Mouse (Mus musculus) neural tube, embryonic 15.5 days (tissue): ENCODE measurements at regions not wholly inside any gene's neighbourhood (a gene's known extent, or its start where the extent isn't known, plus 50 kb on each side); places are given as distances from the start of the nearest gene placed in this dataset.

Experiments used
- ATAC-seq: fragments of 200-750 bp; cut with Nextera tagmentation; 2 replicates; pipeline ENCODE4 v1.8.0; 2017; ENCODE audit warnings: mild to moderate bottlenecking, moderate TSS enrichment, moderate library complexity; ENCODE audit not compliant: low FRiP score
- H3K27ac ChIP-seq: fragments of 300-500 bp; sonication (generic); replicated peaks from 2 replicates; pipeline ENCODE4 v1.5.1; 2015; ENCODE audit warnings: mild to moderate bottlenecking, inconsistent platforms
- H3K27me3 ChIP-seq: fragments of 300-500 bp; sonication (generic); replicated peaks from 2 replicates; pipeline ENCODE4 v1.6.1; 2015; ENCODE audit warnings: inconsistent platforms
- H3K36me3 ChIP-seq: fragments of 300-500 bp; sonication (generic); 2 replicates; pipeline ENCODE4 v1.6.1; 2015; ENCODE audit warnings: inconsistent platforms
- H3K4me1 ChIP-seq: fragments of 300-500 bp; sonication (generic); 2 replicates; pipeline ENCODE4 v1.6.1; 2015; ENCODE audit warnings: inconsistent platforms
- H3K4me2 ChIP-seq: fragments of 300-500 bp; sonication (generic); 2 replicates; pipeline ENCODE4 v1.6.1; 2015; ENCODE audit warnings: inconsistent platforms, mild to moderate bottlenecking, moderate library complexity
- H3K4me3 ChIP-seq: fragments of 300-500 bp; sonication (generic); replicated peaks from 2 replicates; pipeline ENCODE4 v1.5.1; 2015; ENCODE audit warnings: mild to moderate bottlenecking, inconsistent platforms
- H3K9ac ChIP-seq: fragments of 300-500 bp; sonication (generic); replicated peaks from 2 replicates; pipeline ENCODE4 v1.6.1; 2015; ENCODE audit warnings: mild to moderate bottlenecking, inconsistent platforms
- H3K9me3 ChIP-seq: fragments of 300-500 bp; sonication (generic); replicated peaks from 2 replicates; pipeline ENCODE4 v1.6.1; 2016; ENCODE audit warnings: inconsistent platforms
- WGBS: fragments of 180-500 bp; shearing (Covaris S2); methylation state at CpG from one replicate; pipeline ENCODE4 v1.1.7; 2015; ENCODE audit warnings: mixed read lengths; 5-methylcytosine and 5-hydroxymethylcytosine counted together

DNA sequence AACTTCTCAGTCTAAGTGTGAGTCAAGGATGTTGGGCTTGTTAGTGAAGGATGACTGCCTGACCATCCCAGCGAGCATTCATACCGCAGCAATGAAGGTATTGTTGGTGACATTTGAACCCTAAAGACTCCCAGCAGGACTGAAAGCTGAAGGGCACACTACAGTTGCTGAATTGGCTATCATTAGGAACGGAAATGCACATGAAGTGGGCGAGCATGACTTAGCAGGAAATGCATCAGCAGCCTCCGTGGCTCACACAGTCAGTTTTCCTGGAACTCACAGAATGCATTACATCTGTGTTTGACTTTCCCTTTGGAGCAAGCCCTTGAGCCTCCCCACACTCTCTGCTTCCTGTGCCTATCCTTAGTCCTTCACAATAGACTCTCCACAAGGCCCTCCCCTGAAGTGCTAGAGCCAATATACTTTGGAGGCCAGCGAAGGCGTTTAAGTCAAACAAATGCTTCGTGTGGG is 63.9 kb downstream of the Tmco5 start:
- ATAC-seq = no peak
- Histone ChIP-seq H3K9ac (no peak overlapping the region), H3K9me3 (no peaks in the 10 kb centered on the region), H3K36me3 (no peaks in the 10 kb centered on the region), H3K4me3 (no peak overlapping the region), H3K4me2 (no peak overlapping the region), H3K27me3 (no peaks in the 10 kb centered on the region), H3K27ac (no peak overlapping the region), H3K4me1 (no peaks in the 10 kb centered on the region)
- 61% methylated on average over 8 of the region's 8 CpGs for WGBS

DNA sequence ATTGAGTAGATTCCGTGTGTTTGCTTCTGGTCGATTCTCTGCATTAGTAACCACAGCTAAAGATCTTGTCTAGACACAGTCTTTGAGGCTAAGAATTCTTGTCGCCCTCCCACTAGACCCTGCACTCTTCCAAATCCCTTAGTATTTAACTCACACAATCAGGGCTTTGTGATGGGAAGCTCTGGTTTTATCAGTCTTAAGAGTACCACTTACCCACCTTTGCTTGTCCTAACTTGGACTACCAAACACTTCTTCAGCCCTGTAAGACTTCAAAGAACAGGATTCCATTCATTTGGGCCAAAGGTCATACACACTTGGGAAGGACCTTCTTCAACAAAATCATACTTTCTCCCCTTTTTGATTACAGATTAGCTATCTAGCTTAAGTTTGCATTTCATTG is 70.0 kb downstream of the Tmco5 start:
- H3K36me3 ChIP-seq = no peaks in the 10 kb centered on the region
- H3K9ac ChIP-seq = no peak overlapping the region
- no peaks in the 10 kb centered on the region for H3K4me1 ChIP-seq
- no peaks in the 10 kb centered on the region for H3K27me3 ChIP-seq
- no peak for ATAC-seq
- H3K4me2 ChIP-seq = no peak overlapping the region
- H3K4me3 ChIP-seq = no peak overlapping the region
- 86% methylated on average over 3 of the region's 3 CpGs for WGBS
- H3K27ac ChIP-seq = no peak overlapping the region
- no peaks in the 10 kb centered on the region for H3K9me3 ChIP-seq

DNA sequence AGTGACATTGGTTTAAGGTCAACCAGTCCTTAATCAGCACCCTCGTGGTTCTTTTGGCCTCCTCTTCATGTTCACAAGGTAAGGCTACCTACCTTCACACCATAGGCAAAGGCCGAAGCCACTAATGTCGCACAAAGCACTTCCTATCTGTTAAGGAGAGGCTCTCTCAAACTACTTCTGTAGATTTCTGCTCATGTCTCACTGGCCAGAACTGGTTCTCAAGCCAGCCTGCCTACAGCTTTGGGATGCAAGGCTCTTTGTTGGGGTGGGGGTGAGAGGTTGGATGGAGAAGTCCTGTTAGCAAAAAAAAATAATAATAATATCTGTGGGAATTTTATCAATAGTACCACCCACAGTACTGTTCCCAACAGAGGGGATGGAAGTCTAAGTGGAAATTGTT is 71.2 kb downstream of the Tmco5 start:
- Histone ChIP-seq H3K36me3 (no peaks in the 10 kb centered on the region), H3K27ac (no peak overlapping the region), H3K27me3 (no peaks in the 10 kb centered on the region), H3K9ac (no peak overlapping the region), H3K4me3 (no peak overlapping the region), H3K4me2 (no peak overlapping the region), H3K4me1 (no peaks in the 10 kb centered on the region), H3K9me3 (no peaks in the 10 kb centered on the region)
- ATAC-seq = no peak
- 86% methylated on average over 3 of the region's 3 CpGs for WGBS

DNA sequence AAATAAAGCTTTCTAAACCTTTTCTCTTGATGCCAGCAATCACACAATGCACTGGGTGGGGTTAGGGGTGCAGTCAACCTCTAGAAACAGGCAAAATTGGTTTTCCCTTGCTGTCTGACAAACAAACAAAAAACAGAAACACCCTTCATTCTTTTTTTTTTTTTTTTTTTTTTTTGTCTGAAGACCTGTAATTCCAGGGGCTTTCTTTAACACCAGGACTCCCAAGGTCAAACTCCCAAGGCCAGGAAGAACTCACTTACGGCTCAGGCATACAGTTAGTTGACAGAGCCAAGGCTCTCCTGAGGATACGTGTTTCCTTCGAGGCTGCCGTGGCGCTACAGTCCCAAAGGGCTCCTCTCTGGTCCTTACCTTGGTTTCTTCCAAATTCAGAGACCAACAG is 71.7 kb downstream of the Tmco5 start:
- no peaks in the 10 kb centered on the region for H3K27me3 ChIP-seq
- no peak overlapping the region for H3K4me3 ChIP-seq
- H3K4me2 ChIP-seq = no peak overlapping the region
- no peak overlapping the region for H3K27ac ChIP-seq
- no peak overlapping the region for H3K9ac ChIP-seq
- no peak for ATAC-seq
- H3K9me3 ChIP-seq = no peaks in the 10 kb centered on the region
- H3K36me3 ChIP-seq = no peaks in the 10 kb centered on the region
- 92% methylated on average over 5 of the region's 5 CpGs for WGBS
- H3K4me1 ChIP-seq = no peaks in the 10 kb centered on the region

DNA sequence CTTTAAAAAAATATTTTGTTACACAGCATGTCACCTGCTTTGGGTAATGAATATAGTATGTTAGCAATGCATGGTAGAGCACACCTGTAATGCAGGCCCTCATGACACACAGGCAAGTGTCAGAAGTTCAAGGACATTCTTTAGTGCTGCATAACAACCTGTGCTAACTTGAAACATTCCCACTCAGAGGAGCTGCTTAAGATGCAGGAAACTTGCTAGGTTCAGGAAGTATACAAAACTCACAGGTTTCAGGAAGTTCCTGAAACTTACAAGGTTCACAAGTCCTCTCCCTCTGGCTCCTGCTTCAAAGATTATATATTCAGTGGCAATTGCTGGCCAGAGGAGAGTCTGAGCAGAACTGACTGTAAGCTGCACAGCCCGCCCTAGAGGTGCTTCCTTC is 73.0 kb downstream of the Tmco5 start:
- ATAC-seq = no peak
- Histone ChIP-seq H3K9me3 (no peaks in the 10 kb centered on the region), H3K4me3 (no peak overlapping the region), H3K9ac (no peak overlapping the region), H3K4me1 (no peaks in the 10 kb centered on the region), H3K4me2 (no peak overlapping the region), H3K36me3 (no peaks in the 10 kb centered on the region), H3K27me3 (no peaks in the 10 kb centered on the region), H3K27ac (no peak overlapping the region)
- WGBS = 96% methylated on average over 1 of the region's 1 CpGs

DNA sequence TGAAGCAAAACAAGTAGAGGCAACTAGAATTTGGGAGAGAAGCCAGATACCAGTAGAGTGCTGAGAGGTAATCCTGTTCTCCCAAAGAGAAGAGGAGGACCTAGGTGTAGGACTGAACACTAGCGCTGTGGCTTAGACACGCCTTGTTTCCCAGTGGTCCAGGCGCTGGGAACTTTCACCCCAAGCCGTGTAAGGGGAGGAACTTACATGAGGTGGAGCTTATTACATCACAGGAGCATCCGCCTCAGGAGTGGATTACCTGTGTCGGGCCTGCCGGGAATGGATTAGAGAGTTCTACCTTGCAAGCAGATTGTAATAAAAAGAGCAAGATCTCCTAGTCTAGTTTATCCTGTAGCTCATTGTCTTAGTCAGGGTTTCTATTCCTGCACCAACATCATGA is 75.8 kb downstream of the Tmco5 start:
- no peaks in the 10 kb centered on the region for H3K9me3 ChIP-seq
- H3K4me2 ChIP-seq = no peak overlapping the region
- H3K27ac ChIP-seq = no peak overlapping the region
- H3K27me3 ChIP-seq = no peaks in the 10 kb centered on the region
- H3K36me3 ChIP-seq = no peaks in the 10 kb centered on the region
- ATAC-seq = no peak
- H3K4me1 ChIP-seq = no peaks in the 10 kb centered on the region
- no peak overlapping the region for H3K9ac ChIP-seq
- 97% methylated on average over 7 of the region's 7 CpGs for WGBS
- no peak overlapping the region for H3K4me3 ChIP-seq

DNA sequence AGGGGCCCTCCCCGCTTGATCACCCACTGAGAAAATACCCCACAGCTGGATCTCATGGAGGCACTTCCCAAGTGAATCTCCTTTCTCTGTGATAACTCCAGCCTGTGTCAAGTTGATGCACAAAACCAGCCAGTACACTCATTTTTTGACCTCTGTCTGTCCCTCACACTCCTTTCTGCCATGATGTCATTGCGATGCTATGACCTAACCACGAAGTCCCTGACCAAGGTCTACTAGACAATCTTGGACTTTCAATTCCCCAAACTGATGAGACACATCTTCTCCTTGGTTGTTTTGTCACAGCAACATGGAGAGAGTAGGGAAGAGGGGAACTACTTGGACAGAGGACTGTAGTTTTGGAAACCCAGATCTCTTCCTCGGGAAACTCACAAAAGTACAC is 76.4 kb downstream of the Tmco5 start:
- H3K36me3 ChIP-seq = no peaks in the 10 kb centered on the region
- H3K4me2 ChIP-seq = no peak overlapping the region
- H3K27ac ChIP-seq = no peak overlapping the region
- H3K27me3 ChIP-seq = no peaks in the 10 kb centered on the region
- H3K9me3 ChIP-seq = no peaks in the 10 kb centered on the region
- 95% methylated on average over 4 of the region's 4 CpGs for WGBS
- no peak for ATAC-seq
- H3K9ac ChIP-seq = no peak overlapping the region
- no peaks in the 10 kb centered on the region for H3K4me1 ChIP-seq
- H3K4me3 ChIP-seq = no peak overlapping the region

DNA sequence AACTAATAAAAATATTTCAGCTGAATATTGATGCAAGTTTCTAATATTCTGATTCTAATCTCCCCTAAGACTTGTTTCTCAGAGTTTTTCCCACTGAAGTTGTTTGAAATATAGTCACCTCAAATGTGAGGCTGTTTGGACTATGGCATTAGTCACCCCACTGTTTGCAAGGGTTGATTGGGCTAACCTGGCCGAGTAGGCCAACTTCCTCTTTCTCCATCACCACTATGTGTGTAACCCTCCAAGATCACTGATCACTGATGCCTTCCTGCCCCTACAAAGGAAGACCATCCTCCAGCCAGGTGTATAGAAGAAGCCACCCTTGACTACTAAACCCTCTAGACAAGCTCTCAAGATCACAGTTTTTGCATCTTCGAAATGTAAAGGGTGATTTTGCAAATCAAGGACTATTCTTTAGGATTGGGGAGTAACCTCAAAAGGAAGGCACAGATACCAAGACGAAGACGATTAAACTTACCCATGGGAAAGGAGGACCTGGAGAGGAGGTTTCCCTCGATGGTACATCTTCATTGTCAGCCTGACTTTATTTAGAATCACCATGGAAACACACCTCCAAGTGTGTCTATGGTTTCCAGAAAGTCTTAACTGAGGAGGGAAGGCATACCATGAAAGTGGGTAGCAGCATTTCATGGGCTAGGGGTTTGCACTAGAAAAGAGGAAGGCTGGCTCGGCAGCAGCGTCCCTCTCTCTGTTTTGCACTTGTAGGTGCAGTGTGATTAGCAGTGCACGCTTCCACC is 84.8 kb downstream of the Tmco5 start:
- H3K27me3 ChIP-seq = no peaks in the 10 kb centered on the region
- no peak overlapping the region for H3K4me2 ChIP-seq
- ATAC-seq = no peak

DNA sequence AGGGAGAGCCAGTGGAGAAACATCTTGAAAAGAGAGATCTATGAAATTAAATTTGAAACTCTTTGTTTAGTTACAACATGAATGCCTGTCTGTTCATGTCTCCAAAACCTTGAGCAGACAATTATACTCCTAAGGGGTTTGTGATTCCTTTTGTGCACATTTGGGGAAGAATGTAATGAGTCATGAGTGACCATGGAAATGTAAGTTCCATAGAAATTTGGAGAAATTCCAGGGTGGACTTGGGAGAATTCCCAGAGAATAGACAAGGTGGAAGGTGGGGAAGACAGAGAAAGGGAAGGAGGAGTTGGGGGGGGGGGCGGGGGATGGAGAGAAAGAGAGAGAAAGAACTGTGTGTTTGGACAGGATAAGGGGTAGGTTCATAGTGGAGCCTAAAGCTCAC is 87.8 kb downstream of the Tmco5 start:
- Histone ChIP-seq H3K9ac (no peak overlapping the region), H3K4me2 (no peak overlapping the region), H3K36me3 (no peaks in the 10 kb centered on the region), H3K27me3 (no peaks in the 10 kb centered on the region), H3K9me3 (no peaks in the 10 kb centered on the region), H3K4me1 (no peaks in the 10 kb centered on the region), H3K4me3 (no peak overlapping the region), H3K27ac (no peak overlapping the region)
- 100% methylated on average over 1 of the region's 1 CpGs for WGBS
- no peak for ATAC-seq

More for the DNA sequence above, 84.8 kb downstream of the Tmco5 start:
- H3K27ac ChIP-seq = no peak overlapping the region
- 81% methylated on average over 8 of the region's 8 CpGs for WGBS
- H3K9me3 ChIP-seq = no peaks in the 10 kb centered on the region
- H3K4me1 ChIP-seq = no peaks in the 10 kb centered on the region
- H3K36me3 ChIP-seq = no peaks in the 10 kb centered on the region
- H3K4me3 ChIP-seq = no peak overlapping the region
- H3K9ac ChIP-seq = no peak overlapping the region

DNA sequence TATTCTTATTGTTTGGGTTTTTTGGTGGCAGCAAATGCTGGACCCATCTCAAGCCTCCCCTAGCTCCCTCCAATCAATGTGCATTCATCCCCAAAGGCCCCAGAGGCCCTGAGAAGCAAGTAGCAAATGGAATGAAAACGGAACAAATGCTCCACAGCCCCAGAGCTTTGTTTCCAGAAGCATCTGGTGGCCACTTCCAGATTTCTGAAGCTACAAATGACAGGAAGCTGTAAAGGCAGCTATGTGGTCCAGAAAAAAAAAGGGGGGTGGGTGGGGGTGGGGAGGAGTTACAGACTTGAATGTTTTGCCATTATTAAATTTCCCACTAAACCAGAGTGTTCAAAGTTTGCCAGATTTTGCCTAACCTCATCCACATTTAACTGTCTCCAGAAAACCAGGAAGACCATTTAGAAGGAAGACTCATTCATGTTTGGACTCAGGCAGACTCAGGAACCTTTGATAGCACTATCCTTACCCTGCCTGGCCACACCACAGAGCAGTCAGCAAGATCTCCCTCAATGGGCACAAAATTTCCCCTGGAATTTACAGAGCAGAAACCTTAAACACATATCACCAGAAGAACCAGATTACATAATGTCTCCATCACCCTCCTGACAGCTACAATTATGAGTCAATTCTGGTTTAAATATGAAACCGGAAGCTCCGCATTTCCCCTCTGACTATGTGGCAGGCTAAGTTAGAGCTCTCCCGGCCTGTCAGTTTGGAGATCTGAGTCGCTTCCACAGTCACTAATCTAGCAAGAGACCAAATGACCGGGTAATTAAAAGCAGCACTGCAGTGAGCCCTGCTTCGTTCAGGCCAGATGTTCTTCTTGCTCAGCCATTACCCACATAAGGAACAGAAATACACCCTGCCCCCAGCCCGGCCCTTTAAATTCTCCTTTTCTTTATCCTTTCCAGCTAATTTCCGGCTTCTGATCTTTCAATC is 93.4 kb downstream of the Tmco5 start:
- H3K9me3 ChIP-seq = no peaks in the 10 kb centered on the region
- H3K27me3 ChIP-seq = no peaks in the 10 kb centered on the region
- H3K27ac ChIP-seq = peak overlapping the region; percentile 71
- no peaks in the 10 kb centered on the region for H3K36me3 ChIP-seq
- H3K4me3 ChIP-seq = no peak overlapping the region
- peaks cover 34% of the 10 kb centered on the region for H3K4me1 ChIP-seq
- no peak for ATAC-seq
- 6% methylated on average over 9 of the region's 9 CpGs for WGBS
- peak overlapping the region; percentile 43 for H3K4me2 ChIP-seq
- no peak overlapping the region; the same call in 1 of the 2 replicates for H3K9ac ChIP-seq

DNA sequence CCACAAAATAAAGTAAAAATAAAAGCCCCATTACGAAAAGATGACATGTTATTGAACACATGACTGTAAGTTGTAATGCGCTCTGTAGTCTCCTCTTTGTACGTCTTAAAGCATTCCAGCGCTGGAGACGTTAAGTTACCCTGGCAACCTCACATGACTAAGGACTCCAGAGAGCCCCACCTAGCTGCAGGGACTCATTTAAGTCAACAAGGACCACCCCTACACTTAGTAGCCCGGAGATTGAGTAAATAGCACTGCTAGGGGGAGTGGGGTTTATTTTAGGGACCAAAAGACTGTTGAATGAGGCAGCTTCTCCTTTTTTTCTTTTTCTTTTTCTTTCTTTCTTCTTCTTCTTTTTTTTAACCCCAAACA is 94.1 kb downstream of the Tmco5 start:
- Histone ChIP-seq H3K27ac (peak overlapping the region; percentile 71), H3K4me2 (peak overlapping the region; percentile 43), H3K9me3 (no peaks in the 10 kb centered on the region), H3K4me1 (peaks cover 39% of the 10 kb centered on the region), H3K9ac (no peak overlapping the region; the same call in 1 of the 2 replicates), H3K36me3 (no peaks in the 10 kb centered on the region), H3K27me3 (no peaks in the 10 kb centered on the region), H3K4me3 (no peak overlapping the region)
- 2% methylated on average over 6 of the region's 6 CpGs for WGBS
- ATAC-seq = no peak

DNA sequence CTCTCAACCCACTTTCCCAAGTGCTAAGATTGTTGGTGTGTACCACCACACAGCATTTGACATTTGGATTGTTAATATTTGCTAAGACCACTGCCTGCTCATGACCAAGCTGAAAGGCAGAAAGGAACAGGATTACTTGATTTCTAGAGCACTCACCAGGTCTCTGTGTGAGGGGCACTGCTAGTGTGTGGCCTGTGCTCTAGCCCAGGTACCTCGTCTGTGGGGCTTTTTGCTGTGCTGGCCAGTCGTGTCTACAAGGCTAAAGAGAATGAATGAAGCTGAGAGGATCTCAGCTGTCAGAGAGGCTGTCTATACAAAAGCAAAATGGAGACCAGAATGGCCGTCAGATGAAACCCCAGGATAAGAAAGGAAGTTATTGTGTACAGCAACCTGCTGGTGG is 95.0 kb downstream of the Tmco5 start:
- Histone ChIP-seq H3K27ac (no peak overlapping the region), H3K4me2 (no peak overlapping the region), H3K4me1 (peaks cover 39% of the 10 kb centered on the region), H3K9me3 (no peaks in the 10 kb centered on the region), H3K9ac (no peak overlapping the region), H3K4me3 (no peak overlapping the region), H3K27me3 (no peaks in the 10 kb centered on the region), H3K36me3 (no peaks in the 10 kb centered on the region)
- WGBS = 34% methylated on average over 3 of the region's 3 CpGs
- ATAC-seq = no peak
